Mouse (Mus musculus) thymus, adult 2 months (tissue): ENCODE measurements around the gene Sat1. TPM values are rescaled to one million over a fixed set of nuclear protein-coding genes. Genes with fewer than 3 reads are reported as not detected.
"Not testable (repeated sequence)": the region's sequence is repeated elsewhere in the genome, so short reads cannot be mapped to it uniquely, and the experiment has no call there.

Source experiments
- DNase-seq: peaks from one replicate; pipeline ENCODE4 v3.0.0; 2021
- H3K27ac ChIP-seq: fragments of 200-500 bp; 2 replicates; pipeline ENCODE4 v1.5.1; 2012; ENCODE audit warnings: low read length, control low read depth; ENCODE audit not compliant: control insufficient read depth, insufficient read depth
- H3K27me3 ChIP-seq: fragments of 200-500 bp; 2 replicates; pipeline ENCODE4 v1.6.1; 2012; ENCODE audit warnings: mild to moderate bottlenecking, low read length, moderate library complexity, mixed read lengths; ENCODE audit not compliant: control insufficient read depth, insufficient read depth
- H3K36me3 ChIP-seq: fragments of 200-500 bp; 2 replicates; pipeline ENCODE4 v1.6.1; 2012; ENCODE audit warnings: mild to moderate bottlenecking, low read length, moderate library complexity; ENCODE audit not compliant: control insufficient read depth, insufficient read depth
- H3K4me1 ChIP-seq: fragments of 200-500 bp; replicated peaks from 2 replicates; pipeline ENCODE4 v1.6.1; 2012; ENCODE audit warnings: low read length; ENCODE audit not compliant: control insufficient read depth, insufficient read depth
- H3K4me3 ChIP-seq: fragments of 200-500 bp; 2 replicates; pipeline ENCODE4 v1.5.1; 2012; ENCODE audit warnings: mild to moderate bottlenecking, low read length, control low read depth, moderate library complexity; ENCODE audit not compliant: control insufficient read depth, insufficient read depth
- CTCF ChIP-seq: fragments of 200-500 bp; IDR thresholded peaks from 2 replicates; pipeline ENCODE4 v1.5.1; 2012; ENCODE audit warnings: mild to moderate bottlenecking, control low read depth, low read length, moderate library complexity, borderline replicate concordance; ENCODE audit not compliant: control insufficient read depth, poor library complexity, insufficient read depth; ENCODE audit errors: extremely low read depth
- POLR2A ChIP-seq: fragments of 200-500 bp; IDR thresholded peaks from 2 replicates; pipeline ENCODE4 v1.6.1; 2012; ENCODE audit warnings: mild to moderate bottlenecking, low read length, control low read depth, moderate library complexity; ENCODE audit not compliant: control insufficient read depth, poor library complexity, insufficient read depth; ENCODE audit errors: extremely low read depth
- WGBS: fragments of 180-500 bp; shearing (Covaris S2); methylation state at CpG from one replicate; pipeline ENCODE4 v1.1.7; 2018; 5-methylcytosine and 5-hydroxymethylcytosine counted together
- polyA plus RNA-seq: library from polyadenylated mRNA; depleted of rRNA; stranded (reverse); fragments of >200 nt; gene quantifications from 2 replicates; pipeline ENCODE4 v1.2.3, GENCODE M21; 2012

Sat1 gene
- polyA plus RNA-seq, 1 experiment = 41.7 TPM

- no peaks in the 10 kb centered on the region for H3K27me3 ChIP-seq
- no peaks in the 10 kb centered on the region for H3K36me3 ChIP-seq
- H3K27ac ChIP-seq = no peak overlapping the region
- no peak for DNase-seq
- H3K4me3 ChIP-seq = no peak overlapping the region
- 54% methylated on average over 5 of the region's 5 CpGs for WGBS
- no peaks in the 10 kb centered on the region for H3K4me1 ChIP-seq
- TF ChIP-seq CTCF (no peak), POLR2A (no peak)
Measured at GRCm38 (mm10) chrX:155214291-155215136, 1.7 kb downstream of the Sat1 start.

- Histone ChIP-seq H3K4me3 (no peak overlapping the region), H3K36me3 (no peaks in the 10 kb centered on the region), H3K27me3 (no peaks in the 10 kb centered on the region), H3K4me1 (no peaks in the 10 kb centered on the region), H3K27ac (no peak overlapping the region)
- DNase-seq = no peak
- no peak for TF ChIP-seq CTCF
- no peak for TF ChIP-seq POLR2A
- 85% methylated on average over 1 of the region's 1 CpGs for WGBS
Measured at GRCm38 (mm10) chrX:155208671-155209070, 7.6 kb downstream of the Sat1 start.

- not testable (repeated sequence) for H3K4me3 ChIP-seq, H3K27me3 ChIP-seq, H3K36me3 ChIP-seq, H3K4me1 ChIP-seq, H3K27ac ChIP-seq, DNase-seq
- WGBS = 100% methylated on average over 2 of the region's 2 CpGs
Measured at GRCm38 (mm10) chrX:155205436-155205835, 10.8 kb downstream of the Sat1 start.

- 81% methylated on average over 2 of the region's 2 CpGs for WGBS
- H3K27me3 ChIP-seq = no peaks in the 10 kb centered on the region
- DNase-seq = no peak
- no peaks in the 10 kb centered on the region for H3K4me1 ChIP-seq
- TF ChIP-seq CTCF (no peak), POLR2A (no peak)
- H3K4me3 ChIP-seq = no peak overlapping the region
- no peaks in the 10 kb centered on the region for H3K36me3 ChIP-seq
- H3K27ac ChIP-seq = no peak overlapping the region
Measured at GRCm38 (mm10) chrX:155202406-155203305, 13.6 kb downstream of the Sat1 start.

- no peak overlapping the region for H3K27ac ChIP-seq
- TF ChIP-seq POLR2A (no peak), CTCF (no peak)
- WGBS = 92% methylated on average over 1 of the region's 1 CpGs
- no peak for DNase-seq
- no peaks in the 10 kb centered on the region for H3K36me3 ChIP-seq
- H3K27me3 ChIP-seq = no peaks in the 10 kb centered on the region
- no peaks in the 10 kb centered on the region for H3K4me1 ChIP-seq
- H3K4me3 ChIP-seq = no peak overlapping the region
Measured at GRCm38 (mm10) chrX:155201799-155202198, 14.4 kb downstream of the Sat1 start.

GRCm38 (mm10) chrX:155194979-155195378 lies 21.3 kb downstream of the Sat1 start:
- no peak for DNase-seq
- TF ChIP-seq POLR2A (no peak), CTCF (no peak)
- H3K27ac ChIP-seq = no peak overlapping the region
- WGBS = 91% methylated on average over 4 of the region's 4 CpGs
- no peaks in the 10 kb centered on the region for H3K4me1 ChIP-seq
- H3K27me3 ChIP-seq = no peaks in the 10 kb centered on the region
- H3K36me3 ChIP-seq = no peaks in the 10 kb centered on the region
- H3K4me3 ChIP-seq = no peak overlapping the region
